Mouse (Mus musculus) gastrocnemius, adult 2 months (tissue): ENCODE data around the gene Lysmd2. TPM values are rescaled to one million over a fixed set of nuclear protein-coding genes. Genes with fewer than 3 reads are reported as not detected.
"Not testable (repeated sequence)": the region's sequence is repeated elsewhere in the genome, so short reads cannot be mapped to it uniquely, and the experiment has no call there.

Experiments
- DNase-seq: peaks from one replicate; pipeline ENCODE4 v3.0.0; 2022
- H3K27ac ChIP-seq: fragments of 200-600 bp; 2 replicates; pipeline ENCODE4 v1.8.1; 2022; ENCODE audit warnings: mild to moderate bottlenecking
- H3K4me3 ChIP-seq: fragments of 200-600 bp; 2 replicates; pipeline ENCODE4 v1.8.1; 2022; ENCODE audit warnings: mild to moderate bottlenecking, moderate library complexity
- CTCF ChIP-seq: fragments of 200-600 bp; IDR thresholded peaks from 2 replicates; pipeline ENCODE4 v1.8.1; 2022; ENCODE audit warnings: antibody characterized with exemption, mild to moderate bottlenecking, moderate library complexity
- intact Hi-C: fragments of 180-260 bp; cut with DNase I; formaldehyde crosslinking; loops from one replicate; pipeline ENCODE4 v1.15.1; 2025
- total RNA-seq, 2 experiments: library from RNA; stranded (reverse); gene quantifications; 2 replicates each; pipeline ENCODE4 v1.2.3; 2021

The Lysmd2 gene
- total RNA-seq, 2 experiments from 2014 or later = 4.0 to 4.7 TPM

DNA sequence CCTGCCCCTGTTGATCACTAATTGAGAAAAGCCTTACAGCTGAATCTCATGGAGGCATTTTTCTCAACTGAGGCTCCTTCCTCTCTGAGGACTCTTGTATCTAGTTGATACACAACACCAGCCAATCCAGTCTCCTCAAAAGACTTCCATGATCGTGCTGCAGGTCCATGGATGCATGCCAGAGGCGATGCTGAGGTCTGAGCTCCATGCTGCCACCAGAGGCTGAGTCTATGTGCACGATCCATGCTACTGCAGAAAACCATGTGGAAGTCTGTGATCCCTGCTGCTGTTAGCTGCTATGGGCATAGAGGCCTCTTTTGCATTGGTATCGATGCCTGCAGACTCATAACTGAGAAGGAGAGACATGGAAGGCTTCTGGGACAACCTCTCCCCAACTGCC, 8.7 kb downstream of the Lysmd2 start:
- intact Hi-C loops = no loop called here
- Histone ChIP-seq H3K27ac (no peak overlapping the region), H3K4me3 (no peak overlapping the region)
- TF ChIP-seq CTCF = no peak
- DNase-seq = no peak

DNA sequence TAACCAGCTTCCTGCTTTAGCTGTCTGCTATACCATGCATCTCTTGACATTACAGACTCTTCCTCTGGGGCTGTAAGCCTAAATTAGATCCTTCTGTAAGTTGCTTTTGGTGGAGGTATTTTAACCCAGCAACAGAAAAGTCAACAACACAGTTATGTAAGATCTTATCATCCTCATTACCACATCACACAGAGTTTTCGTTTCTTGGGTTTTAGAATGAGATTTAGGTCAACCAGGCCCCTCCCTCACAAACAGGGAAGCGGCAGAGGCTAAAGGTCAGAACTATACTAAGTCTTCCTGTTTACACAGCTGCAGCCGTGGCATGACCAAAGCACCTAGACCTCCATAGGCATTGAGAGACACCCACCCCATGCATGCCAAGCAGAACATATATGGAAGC, 19.9 kb downstream of the Lysmd2 start:
- DNase-seq = no peak
- intact Hi-C loops = no loop called here
- Histone ChIP-seq H3K4me3 (no peak overlapping the region), H3K27ac (no peak overlapping the region)
- TF ChIP-seq CTCF = no peak

DNA sequence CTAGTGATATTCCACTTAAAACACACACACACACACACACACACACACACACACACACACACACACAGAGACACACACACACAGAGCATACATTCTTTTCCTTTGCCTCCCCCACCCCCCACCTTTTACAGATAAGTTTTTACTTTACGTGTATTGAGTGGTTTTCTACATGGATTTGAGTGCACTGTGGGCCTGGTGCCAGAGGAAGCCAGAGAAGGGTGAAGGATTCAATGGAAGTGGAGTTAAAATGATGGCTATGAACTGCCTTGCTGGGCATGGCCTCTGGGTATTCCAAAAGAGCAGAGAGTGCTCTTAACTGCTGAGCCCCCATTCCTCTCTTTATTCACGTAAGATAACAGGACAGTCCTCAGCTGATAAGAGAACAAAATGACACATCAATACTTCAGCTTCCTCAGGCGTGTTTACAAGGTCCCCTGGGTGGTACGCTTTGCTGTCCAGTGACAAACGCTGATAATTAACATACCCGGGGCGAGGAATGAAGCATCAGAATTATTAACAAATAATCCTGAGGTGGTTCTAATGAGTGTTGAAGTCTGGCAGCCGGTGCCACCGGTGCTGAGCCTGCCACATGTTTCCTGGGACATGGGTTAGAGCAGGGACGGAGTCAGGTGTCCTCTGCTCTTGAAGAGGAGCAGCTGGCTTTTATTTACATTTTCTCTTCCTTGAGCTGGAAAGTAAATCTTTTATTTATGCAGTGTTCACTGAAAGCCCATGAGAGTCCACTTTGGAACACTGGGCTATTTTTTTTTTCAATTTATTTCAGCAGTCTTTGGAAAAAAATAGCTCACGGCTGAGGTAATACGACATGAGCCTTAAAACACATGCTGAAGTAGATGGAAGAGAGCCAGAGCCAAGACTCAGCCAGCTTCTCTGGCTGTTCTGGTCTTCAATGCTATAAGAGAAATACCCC, 28.7 kb downstream of the Lysmd2 start:
- H3K4me3 ChIP-seq = peak overlapping the region; percentile 39
- TF ChIP-seq CTCF = no peak
- DNase-seq = peak; percentile 65
- intact Hi-C loops = no loop called here
- H3K27ac ChIP-seq = peak overlapping the region; percentile 79

DNA sequence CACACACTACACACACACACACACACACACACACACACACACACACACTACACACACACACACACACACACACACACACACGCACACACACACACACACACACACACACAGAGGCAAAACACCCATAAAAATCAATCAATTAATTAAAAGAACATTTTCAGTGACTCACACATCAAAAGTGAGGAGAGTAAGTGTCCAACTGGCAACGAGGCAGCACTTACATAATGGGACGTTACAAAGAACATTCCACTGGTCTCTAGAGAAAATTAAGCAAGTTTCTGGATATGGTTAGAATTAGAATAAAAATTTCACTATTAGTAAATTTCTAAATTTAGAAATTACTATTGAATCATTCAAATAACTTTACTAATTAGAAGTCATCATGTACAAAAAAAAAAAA, 30.9 kb downstream of the Lysmd2 start:
- H3K27ac ChIP-seq, H3K4me3 ChIP-seq, intact Hi-C loops: not testable (repeated sequence)
- peak; percentile 62 for DNase-seq

DNA sequence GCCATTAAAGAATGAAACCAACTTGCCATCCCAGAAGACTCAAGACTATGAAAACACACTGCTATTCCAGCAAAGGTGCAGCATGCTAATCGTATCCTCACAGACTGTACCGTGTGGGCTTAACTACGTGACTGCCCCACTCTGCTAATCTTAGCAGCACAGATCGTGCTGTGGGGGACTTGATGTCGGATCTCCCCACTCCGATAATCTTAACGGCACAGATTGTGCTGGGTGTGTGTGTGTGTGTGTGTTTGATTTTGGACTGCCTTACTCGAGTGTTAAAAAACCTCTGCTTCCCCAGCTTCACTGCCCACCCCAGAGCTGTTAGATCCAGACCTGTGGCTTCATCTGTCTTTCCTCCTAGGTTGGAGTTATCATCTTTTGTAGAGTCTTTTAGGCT, 35.4 kb downstream of the Lysmd2 start:
- DNase-seq = no peak
- TF ChIP-seq CTCF = no peak
- Histone ChIP-seq H3K4me3 (no peak overlapping the region), H3K27ac (no peak overlapping the region)
- intact Hi-C loops = no loop called here

DNA sequence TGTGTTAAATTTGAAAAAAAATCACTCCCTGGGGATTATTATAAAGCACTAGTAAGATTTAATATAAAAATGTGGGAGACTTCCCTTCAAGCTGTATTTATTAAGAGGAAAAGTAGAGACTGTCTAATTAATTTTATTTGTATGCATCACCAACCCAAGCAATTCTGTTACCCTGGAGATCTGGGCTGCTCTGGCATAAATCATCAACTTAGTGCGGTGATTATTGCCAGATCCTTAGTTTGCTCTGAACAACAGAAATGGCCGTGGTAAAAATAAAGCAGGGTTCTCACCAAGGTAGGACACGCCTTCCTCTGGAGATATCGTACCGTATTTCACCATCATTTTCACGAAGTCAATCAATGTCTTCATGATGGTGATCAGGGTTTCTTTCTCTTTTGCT, 39.8 kb downstream of the Lysmd2 start:
- intact Hi-C loops = no loop called here
- H3K27ac ChIP-seq = no peak overlapping the region
- no peak overlapping the region for H3K4me3 ChIP-seq
- no peak for TF ChIP-seq CTCF
- DNase-seq = no peak

DNA sequence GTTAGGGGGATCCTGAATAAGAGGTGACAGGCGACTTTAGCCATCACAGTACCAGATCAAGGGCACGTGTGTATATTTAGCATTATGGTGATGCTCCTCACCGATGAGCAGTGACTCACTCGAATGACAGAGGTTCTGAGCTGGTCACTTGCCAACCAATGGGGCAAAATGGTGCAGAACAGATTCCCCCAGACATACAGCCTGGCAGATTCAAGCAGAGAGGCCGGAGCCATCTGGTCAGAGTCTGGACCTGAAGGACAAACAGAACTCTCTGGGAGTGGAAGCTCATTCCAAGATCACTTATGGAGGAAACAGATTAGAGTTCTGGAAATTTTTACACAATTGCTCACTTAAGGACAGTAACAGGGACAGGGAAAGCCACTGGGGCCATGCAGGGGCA, 41.1 kb downstream of the Lysmd2 start:
- H3K27ac ChIP-seq = peak overlapping the region; percentile 41; the same call in 1 of the 2 replicates
- no peak for DNase-seq
- H3K4me3 ChIP-seq = no peak overlapping the region
- no peak for TF ChIP-seq CTCF
- intact Hi-C loops = no loop called here

DNA sequence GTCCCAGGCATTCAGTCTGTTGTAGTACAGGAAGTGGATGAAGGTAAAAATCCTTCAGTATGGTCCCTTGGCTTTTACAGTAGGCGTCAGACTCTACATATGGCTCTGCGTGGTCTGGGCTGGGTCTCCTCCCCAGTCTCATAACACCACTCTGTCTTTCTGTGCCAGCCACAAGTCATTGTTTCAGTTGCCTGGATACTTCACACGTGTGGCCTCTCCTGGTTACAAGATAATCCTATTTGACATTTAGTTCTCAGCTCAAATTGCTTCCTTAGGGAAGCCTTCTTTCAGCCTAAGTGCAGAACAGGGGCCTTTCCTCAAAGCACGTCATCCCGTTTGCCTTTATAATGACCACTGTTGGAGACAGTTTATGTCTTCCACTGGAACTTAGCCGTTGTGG, 47.2 kb downstream of the Lysmd2 start:
- no peak overlapping the region for H3K27ac ChIP-seq
- no peak for DNase-seq
- no peak for TF ChIP-seq CTCF
- no peak overlapping the region for H3K4me3 ChIP-seq
- intact Hi-C loops = no loop called here

DNA sequence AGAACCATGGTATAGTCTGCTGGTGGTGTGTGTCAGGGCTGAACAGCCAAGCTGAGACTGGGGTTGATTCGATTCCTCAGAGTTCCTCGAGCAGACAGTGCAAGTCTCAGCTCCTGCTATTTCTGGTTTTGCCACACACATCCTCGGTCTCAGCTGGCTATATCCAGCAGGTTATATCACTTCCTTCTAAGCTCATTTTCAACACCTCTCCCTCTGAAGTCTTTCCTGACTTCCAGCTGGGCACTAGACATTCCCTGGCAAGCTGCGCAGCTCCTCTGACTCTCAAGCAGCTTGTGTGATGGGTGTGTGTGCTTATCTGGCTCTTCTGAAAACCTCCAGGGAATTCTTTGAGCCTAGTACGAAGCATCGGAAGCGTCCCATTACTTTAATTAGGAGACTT, 50.7 kb downstream of the Lysmd2 start:
- TF ChIP-seq CTCF = no peak
- no peak overlapping the region for H3K4me3 ChIP-seq
- H3K27ac ChIP-seq = 0 out of 2 replicates have a peak overlapping the region, but pooled peaks have one; percentile 8
- intact Hi-C loops = no loop called here
- peak; percentile 40 for DNase-seq

DNA sequence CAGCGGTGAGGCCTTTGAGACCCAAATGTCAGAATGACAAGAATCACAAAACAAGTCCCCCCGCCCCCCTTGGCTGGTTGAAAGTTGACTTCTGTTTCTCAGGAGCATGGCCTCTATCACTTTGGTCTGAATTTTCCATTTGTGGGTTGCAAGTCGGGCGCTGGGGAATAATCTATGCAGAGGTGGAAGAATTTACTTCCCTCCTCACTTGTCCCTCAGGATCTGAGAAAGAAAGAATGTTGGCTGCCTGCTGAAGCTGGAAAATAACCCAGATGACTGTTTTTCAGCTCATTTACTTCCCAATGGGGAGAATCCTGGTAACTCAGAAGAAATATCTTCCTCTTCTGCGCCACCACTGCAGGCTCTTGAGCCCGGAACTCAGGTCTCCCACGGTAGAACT, 52.8 kb downstream of the Lysmd2 start:
- peak overlapping the region; percentile 76 for H3K27ac ChIP-seq
- TF ChIP-seq CTCF = no peak
- intact Hi-C loops = no loop called here
- peak; percentile 51 for DNase-seq
- H3K4me3 ChIP-seq = no peak overlapping the region

DNA sequence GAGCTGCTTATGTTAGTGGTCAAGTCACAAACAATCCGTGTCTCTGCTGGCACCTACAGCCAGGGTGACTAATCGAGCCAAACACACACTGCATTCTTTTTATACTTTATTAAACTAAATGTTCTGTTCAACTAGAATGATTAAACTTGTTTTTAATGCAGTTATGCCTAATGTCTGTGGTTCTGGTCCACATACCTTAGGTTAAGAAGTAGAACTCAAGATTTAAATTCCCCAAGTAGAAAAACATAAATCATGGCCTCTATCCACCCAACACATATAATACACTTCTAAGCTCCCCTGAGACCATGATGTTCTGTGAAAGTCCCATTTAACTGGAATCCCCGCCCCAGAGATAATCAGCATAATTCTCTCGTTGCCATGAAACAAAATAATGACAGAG, 54.1 kb downstream of the Lysmd2 start:
- TF ChIP-seq CTCF = no peak
- no peak overlapping the region for H3K4me3 ChIP-seq
- H3K27ac ChIP-seq = peak overlapping the region; percentile 76
- intact Hi-C loops = no loop called here
- no peak for DNase-seq

DNA sequence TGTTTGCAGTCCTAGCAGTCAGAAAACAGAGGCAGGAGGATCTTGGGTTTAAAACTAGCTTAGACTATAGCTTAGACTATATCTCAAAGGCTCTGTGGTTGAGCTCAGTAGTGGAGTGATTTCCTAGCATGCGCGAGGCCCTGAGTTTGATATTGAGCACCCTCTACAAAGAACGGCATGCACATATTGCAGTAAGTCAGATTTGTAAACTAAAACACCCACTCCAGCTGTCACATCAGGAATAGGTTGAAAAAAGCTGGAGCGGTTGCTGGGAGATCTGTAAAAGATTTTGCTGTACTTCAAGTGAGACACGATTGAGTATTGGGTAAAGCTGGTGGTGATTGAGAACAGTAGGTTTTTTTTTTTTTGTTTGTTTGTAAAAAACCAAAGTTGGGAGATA, 55.1 kb downstream of the Lysmd2 start:
- no peak for DNase-seq
- no peak for TF ChIP-seq CTCF
- H3K4me3 ChIP-seq = no peak overlapping the region
- no peak overlapping the region for H3K27ac ChIP-seq
- intact Hi-C loops = no loop called here

DNA sequence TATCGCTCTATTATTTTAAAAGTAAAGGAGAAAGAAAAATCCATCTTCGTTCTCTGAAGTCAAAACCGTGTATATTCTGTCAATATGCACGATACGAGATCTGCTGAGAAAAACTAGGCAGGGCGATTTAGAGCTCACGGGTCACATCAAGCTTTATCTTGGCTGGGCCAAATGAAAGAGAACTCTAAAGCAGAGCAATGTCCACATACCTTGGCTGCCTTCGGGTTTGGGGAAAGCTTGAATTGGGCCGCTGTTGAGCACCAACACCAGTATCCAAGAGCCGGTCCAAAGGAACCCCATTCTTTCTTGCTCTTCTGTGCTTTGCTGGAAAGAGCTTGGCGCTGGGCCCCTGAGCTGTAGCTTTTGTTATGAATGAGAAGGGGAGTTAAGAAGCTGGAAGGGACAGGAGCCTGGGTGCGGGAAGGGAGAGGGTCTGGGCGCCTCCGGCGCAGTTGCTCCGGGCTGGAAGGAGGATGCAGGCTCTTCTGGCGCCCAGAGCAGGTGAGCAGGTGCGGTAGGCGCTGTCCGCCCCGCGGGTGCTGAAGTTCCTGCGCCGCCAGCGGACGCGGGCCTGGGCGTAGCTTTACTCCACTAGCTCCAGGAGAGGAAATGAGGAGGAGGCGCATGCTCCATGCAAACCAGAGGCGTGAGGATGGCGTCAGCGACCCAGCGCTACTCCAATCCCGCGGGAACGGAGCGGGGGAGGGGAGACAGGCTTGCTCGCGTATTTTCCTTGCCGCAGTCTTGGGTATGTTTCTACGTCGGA, 58.1 kb downstream of the Lysmd2 start, which contains the start of gene Scg3:
Gene Scg3, minus strand, starts transcription at position 631 of the 766 bp plus-strand sequence.
- no peak for TF ChIP-seq CTCF
- Histone ChIP-seq H3K4me3 (peak within 1 kb of the TSS; percentile 55), H3K27ac (no peak within 1 kb of the TSS)
- intact Hi-C loops = no loop called here
- peak; percentile 68 for DNase-seq
